Mouse (Mus musculus): ENCODE results near the gene Wipf1.
A peak's percentile ranks its signal among the peaks of the same experiment; 100 is the strongest.

Gene Wipf1

GRCm38 (mm10) chr2:73425822-73426221 lies 103.7 kb downstream of the Wipf1 start:
- DNase-seq = no peak

- DNase-seq = no peak
Measured at GRCm38 (mm10) chr2:73419730-73420129, 109.8 kb downstream of the Wipf1 start.

- DNase-seq = peak; percentile 15 to 35
Measured at GRCm38 (mm10) chr2:73419285-73419684, 110.2 kb downstream of the Wipf1 start.

GRCm38 (mm10) chr2:73415892-73416291 lies 113.6 kb downstream of the Wipf1 start:
- no peak for DNase-seq

DNA sequence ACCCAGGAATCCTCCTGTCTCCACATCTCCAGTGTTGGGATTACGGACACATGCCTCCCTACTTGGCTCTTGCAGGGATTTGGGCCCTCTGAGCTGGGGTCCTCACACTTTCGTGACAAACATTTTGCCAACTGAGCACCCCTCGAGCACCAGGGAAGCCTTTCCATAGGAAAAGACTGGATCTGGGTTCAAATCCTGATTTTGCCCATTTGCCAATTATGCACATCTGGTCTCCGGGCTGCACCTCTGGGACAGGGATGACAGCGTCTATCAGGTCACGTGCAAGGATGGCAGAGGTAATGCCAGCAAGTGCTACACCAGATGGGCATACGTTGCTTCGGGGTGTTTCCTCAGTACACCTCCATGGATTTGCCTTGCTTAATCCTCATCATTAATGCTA lies 119.5 kb downstream of the Wipf1 start:
- no peak for DNase-seq

DNA sequence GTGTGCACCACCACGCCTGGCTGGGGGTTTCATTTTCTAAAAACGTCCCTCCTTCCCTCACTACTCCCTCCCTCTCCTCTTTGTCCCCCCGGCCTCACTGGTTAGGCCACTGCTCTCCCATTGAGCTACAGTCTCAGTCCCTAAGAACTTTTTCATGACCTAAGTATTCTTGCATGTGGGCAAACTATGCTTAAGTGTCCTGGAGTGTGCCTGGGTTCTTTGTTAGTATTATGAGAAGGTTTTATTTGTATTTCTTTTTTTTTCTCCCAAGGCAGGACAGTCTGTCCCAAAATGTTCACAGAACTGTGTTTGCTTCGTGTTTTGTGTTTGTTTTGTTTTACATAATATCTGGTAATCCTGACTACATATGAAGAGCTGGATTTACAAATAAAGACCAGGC lies 121.9 kb downstream of the Wipf1 start:
- DNase-seq = no peak

GRCm38 (mm10) chr2:73406336-73406915 lies 123.1 kb downstream of the Wipf1 start:
- no peak for DNase-seq

GRCm38 (mm10) chr2:73404980-73405379 lies 124.6 kb downstream of the Wipf1 start:
- DNase-seq = no peak

GRCm38 (mm10) chr2:73404442-73404841 lies 125.1 kb downstream of the Wipf1 start:
- DNase-seq = no peak

DNA sequence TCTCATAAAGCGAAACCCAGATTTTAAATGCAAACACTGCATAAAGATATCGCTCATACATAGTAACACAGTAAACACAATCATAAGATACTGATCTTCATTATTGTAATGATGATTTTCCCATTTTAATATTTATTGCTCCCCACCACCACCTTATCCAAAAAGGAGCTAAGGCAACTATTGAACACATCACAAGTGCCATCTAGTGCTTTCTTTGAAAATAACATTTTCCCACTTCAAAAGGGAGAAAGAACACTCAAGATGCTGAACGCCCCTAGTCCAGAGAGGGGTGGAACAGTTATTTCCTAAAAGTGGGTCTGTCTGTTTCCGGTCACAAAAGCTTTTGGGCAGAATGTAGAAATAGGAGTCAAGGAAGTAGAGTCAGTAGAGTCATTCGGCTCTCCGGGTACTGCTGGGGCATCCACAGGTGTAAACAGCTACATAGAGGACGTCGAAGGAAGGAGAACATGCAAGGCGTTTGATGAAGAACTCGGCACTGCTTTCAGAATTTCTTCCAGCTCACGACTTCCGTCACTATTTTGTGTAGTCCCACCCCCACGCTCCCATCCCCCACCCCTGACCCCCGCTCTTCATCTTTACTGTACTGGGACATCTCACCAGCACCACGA lies 126.0 kb downstream of the Wipf1 start:
- no peak for DNase-seq

DNA sequence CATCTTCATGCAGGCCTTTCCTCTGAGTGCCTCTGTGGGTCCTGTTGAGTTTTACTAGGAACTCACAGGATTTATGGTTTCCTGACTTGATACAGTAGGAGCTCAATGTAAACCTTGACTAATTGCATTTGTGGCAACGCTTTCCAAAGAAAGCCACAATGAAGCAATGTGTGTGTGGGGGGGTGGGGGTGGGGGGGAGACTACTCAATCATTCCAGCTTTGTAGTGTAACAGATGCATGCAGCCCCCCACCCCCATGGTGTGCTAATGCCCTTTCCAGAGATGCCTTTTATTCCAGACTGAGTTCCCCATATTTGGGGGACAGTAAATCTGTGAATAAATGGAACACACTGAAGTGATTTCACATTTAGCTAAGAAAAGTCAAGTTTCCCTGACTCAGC lies 127.8 kb downstream of the Wipf1 start:
- no peak for DNase-seq

DNA sequence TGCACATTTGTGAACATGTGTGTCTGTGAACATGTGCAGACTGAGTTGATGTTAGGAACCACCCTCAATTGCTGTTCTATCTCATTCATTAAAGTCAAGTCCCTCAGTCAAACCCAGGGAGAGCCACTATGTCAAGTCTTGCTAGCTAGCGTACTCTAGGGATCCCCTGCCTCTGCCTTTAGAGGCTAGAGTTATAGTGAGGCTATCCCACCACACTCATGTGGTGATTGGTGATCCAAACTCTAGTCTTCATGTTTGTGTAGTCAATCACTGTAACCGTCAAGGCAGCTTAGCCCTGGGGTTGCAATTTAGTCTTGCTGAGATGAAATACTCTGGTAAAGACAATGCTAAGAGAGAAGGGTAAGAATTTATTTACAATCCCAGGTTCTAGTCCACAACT lies 132.1 kb downstream of the Wipf1 start:
- DNase-seq = no peak

GRCm38 (mm10) chr2:73396828-73397325 lies 132.7 kb downstream of the Wipf1 start:
- DNase-seq = no peak

GRCm38 (mm10) chr2:73395516-73395915 lies 134.0 kb downstream of the Wipf1 start:
- no peak for DNase-seq

DNA sequence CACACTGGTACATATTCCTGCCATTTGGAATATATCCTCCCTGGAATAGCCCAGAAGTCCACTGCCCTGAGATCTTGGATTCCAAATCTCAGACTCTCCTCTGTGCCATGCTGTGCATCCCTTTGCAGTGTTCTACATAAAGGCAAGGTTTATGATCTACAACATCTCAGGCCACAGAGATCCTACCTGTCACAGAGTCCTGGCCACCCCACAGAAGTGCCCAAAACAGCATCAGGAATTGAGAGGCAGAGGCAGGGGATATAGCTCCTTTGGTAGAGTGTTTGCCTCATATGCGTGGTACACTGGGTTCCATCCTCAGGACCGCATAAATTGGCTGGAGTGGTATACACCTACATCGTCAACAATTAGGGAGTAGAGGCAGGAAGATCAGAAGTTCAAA lies 135.1 kb downstream of the Wipf1 start:
- DNase-seq = no peak

DNA sequence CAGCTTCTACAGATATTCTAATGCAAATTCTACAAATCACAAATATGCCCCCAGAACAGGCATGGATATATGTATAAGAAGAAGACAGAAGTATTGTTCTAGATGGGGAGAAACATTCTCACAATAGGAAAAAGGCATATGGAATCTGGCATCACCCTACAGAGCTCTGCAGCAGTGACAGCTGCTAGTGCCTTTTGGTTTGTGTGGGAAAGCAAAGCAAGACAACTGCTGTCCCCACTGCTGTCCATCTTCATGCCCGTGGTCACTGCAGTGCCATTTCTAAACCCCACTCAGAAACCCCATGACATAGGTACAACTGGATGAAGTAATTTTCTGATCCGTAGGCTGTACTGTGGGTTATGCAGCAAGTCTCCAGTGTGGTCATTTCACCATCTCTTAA lies 136.8 kb downstream of the Wipf1 start:
- no peak for DNase-seq

DNA sequence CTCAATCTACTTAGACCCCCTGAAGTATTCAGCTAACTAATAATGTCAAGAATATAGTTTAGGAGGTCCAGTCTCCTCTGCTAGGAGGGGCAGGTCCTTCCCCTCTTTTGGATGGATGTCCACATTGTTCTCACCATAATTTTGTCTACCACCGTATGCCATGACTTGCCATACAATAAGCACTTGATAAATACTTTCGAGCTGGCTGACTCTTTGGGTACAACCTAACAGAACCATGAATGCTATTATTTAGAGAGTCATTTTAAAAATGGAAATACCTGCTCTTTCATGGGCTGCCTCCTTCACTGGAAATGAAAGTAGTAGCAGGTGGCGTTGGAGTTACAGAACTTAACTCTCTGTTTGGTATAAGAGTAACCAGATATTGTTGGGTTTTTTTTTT lies 139.6 kb downstream of the Wipf1 start:
- DNase-seq = no peak

- no peak for DNase-seq
Measured at GRCm38 (mm10) chr2:73387806-73388205, 141.7 kb downstream of the Wipf1 start.

- peak; percentile 100 for DNase-seq
Measured at GRCm38 (mm10) chr2:73386356-73387046, 143.0 kb downstream of the Wipf1 start, which contains the start of gene Gpr155. Gene Gpr155 (minus strand): TSS chr2:73386572.

DNA sequence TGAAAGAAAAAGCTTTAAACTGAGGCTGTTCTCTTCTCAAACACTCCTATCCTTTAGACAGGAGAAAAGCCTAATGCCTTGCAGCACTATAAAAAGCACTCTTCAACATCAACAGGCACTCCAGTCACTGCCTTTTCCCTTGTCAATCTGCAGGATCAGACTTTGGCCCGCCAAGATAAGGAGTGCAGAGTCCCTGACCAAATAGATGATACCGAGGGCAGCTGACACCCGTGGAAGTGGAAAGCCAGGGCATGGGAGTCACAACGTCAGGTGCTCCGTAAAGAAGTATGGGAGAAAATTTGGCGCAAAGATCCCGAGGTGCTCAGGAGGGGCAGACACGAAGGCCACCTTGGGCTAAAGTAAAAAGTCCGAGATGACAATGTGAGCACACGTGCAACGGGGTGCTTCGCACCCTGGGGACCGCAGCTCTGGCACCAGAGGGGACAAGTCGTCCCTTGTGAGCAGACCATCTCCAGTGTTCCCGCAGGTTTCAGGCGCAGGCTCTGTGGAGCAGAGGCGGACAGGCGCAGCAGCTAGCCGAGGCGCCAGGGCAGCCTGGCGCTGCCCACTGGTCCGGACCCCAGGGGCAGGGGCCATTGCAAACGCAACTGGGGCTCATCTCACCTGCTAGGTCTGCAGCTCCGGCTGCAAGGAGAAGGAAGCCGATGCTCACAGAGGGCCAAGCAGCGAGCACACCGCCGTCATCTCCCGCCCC lies 143.7 kb downstream of the Wipf1 start:
- DNase-seq = peak in 1 of 2 experiments; percentile 8

- no peak for DNase-seq
Measured at GRCm38 (mm10) chr2:73385172-73385571, 144.4 kb downstream of the Wipf1 start.

DNA sequence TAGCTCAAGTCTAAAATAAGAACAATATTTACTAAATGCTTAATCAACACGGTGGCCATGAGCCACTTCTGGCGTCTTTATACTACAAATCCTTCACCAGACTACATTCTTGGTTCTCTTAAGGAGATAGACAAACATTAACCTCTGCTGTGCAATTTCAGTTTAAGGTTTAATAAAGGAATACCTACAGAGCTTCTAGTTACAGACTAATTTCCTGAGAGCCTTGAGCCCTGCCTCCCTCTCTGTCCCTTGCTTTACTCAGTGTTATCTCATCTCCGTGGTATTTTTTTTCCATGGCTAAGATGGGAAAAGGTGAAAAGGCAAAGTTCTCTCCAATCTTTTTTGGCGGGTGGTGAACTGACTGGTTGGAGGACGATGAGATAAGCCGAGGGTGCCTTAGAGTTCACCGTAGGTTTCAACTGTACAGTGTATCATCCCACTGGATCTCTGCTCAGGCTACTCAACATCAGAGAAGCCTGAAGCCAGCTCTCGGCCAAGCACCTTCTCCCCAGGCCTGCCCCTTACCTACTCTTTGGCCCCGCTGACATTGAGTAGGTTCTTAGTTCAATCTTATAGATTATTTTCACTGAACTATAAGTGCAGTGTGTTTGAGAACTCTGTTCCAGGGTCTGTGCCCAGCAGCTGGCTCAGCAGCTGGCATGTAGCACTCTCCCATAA lies 149.1 kb downstream of the Wipf1 start:
- no peak for DNase-seq

DNA sequence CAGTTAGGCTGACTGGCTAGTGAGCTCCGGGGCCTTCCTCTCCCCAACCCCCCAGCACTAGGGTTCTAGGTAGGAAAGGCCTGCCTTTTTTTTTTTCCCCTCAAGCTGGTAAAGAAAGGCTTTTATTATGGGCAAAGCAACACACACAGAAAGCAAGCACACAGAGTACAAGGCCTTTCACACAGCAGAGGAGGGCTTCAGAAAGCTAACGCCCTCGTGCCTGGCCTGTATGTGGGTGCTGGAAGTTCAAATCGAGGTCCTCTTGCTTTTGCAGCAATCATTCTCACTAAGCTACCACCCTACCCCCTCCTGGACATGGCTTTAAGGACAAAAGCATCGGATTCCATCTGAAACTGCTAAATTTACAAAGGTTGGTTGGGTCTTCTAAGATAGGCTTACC lies 149.9 kb downstream of the Wipf1 start:
- DNase-seq = no peak

Data from spleen, adult 18-20 months (tissue).